Mouse (Mus musculus) CD4-positive helper T cell, adult 2 months (primary cell): ENCODE data around the gene Meiob.
A peak's percentile ranks its signal among the peaks of the same experiment; 100 is the strongest.

Experiments used
- DNase-seq: peaks from one replicate; pipeline ENCODE4 v3.0.0-alpha.2; 2012; ENCODE audit warnings: low read depth, missing footprints, low spot score

The Meiob gene

GRCm38 (mm10) chr17:24874405-24874745 is 70.3 kb downstream of the Meiob start:
- no peak for DNase-seq

- no peak for DNase-seq
Measured at GRCm38 (mm10) chr17:24874989-24875388, 70.9 kb downstream of the Meiob start.

GRCm38 (mm10) chr17:24877336-24878116 is 73.4 kb downstream of the Meiob start:
- no peak for DNase-seq

GRCm38 (mm10) chr17:24878117-24878397 is 74.0 kb downstream of the Meiob start:
- no peak for DNase-seq

- no peak for DNase-seq
Measured at GRCm38 (mm10) chr17:24878531-24878930, 74.4 kb downstream of the Meiob start.

- no peak for DNase-seq
Measured at GRCm38 (mm10) chr17:24881738-24882440, 77.8 kb downstream of the Meiob start.

- no peak for DNase-seq
Measured at GRCm38 (mm10) chr17:24884391-24884790, 80.3 kb downstream of the Meiob start.

- no peak for DNase-seq
Measured at GRCm38 (mm10) chr17:24885356-24886133, 81.5 kb downstream of the Meiob start.

GRCm38 (mm10) chr17:24886134-24886931 is 82.2 kb downstream of the Meiob start, which contains the start of the genes Nubp2 and Spsb3:
Nubp2 (minus strand) TSS chr17:24886349.
Spsb3 (plus strand) TSS chr17:24886643.
- peak; percentile 99 for DNase-seq

- DNase-seq = no peak
Measured at GRCm38 (mm10) chr17:24886932-24887271, 82.8 kb downstream of the Meiob start.

GRCm38 (mm10) chr17:24887291-24888080 is 83.4 kb downstream of the Meiob start:
- DNase-seq = peak; percentile 23

GRCm38 (mm10) chr17:24888862-24889261 is 84.8 kb downstream of the Meiob start:
- DNase-seq = no peak
